Mouse (Mus musculus) embryonic facial prominence, embryonic 13.5 days (tissue): ENCODE results near the gene Kif27. TPM values are rescaled to one million over a fixed set of nuclear protein-coding genes. Genes with fewer than 3 reads are reported as not detected.

Source experiments
- ATAC-seq: fragments of 200-750 bp; cut with Nextera tagmentation; 2 replicates; pipeline ENCODE4 v1.8.0; 2017; ENCODE audit warnings: low read depth; ENCODE audit not compliant: insufficient number of reproducible peaks, insufficient read depth, low FRiP score, low TSS enrichment
- H3K27ac ChIP-seq: fragments of 300-500 bp; sonication (generic); 2 replicates; pipeline ENCODE4 v1.5.1; 2015; ENCODE audit warnings: moderate library complexity, mild to moderate bottlenecking, inconsistent platforms
- H3K27me3 ChIP-seq: fragments of 300-500 bp; sonication (generic); 2 replicates; pipeline ENCODE4 v1.6.1; 2015; ENCODE audit warnings: mild to moderate bottlenecking, inconsistent platforms
- H3K36me3 ChIP-seq: fragments of 300-500 bp; sonication (generic); 2 replicates; pipeline ENCODE4 v1.6.1; 2015; ENCODE audit warnings: mild to moderate bottlenecking, inconsistent platforms
- H3K4me1 ChIP-seq: fragments of 300-500 bp; sonication (generic); 2 replicates; pipeline ENCODE4 v1.6.1; 2015; ENCODE audit warnings: inconsistent platforms
- H3K4me2 ChIP-seq: fragments of 300-500 bp; sonication (generic); 2 replicates; pipeline ENCODE4 v1.6.1; 2015; ENCODE audit warnings: moderate library complexity, mild to moderate bottlenecking, inconsistent platforms
- H3K4me3 ChIP-seq: fragments of 300-500 bp; sonication (generic); 2 replicates; pipeline ENCODE4 v1.5.1; 2015; ENCODE audit warnings: mild to moderate bottlenecking, inconsistent platforms
- H3K9ac ChIP-seq: fragments of 300-500 bp; sonication (generic); 2 replicates; pipeline ENCODE4 v1.6.1; 2015; ENCODE audit warnings: mild to moderate bottlenecking, inconsistent platforms
- H3K9me3 ChIP-seq: fragments of 300-500 bp; sonication (generic); 2 replicates; pipeline ENCODE4 v1.6.1; 2016; ENCODE audit warnings: inconsistent platforms
- WGBS: fragments of 180-500 bp; shearing (Covaris S2); methylation state at CpG from one replicate; pipeline ENCODE4 v1.1.7; 2015; ENCODE audit warnings: mixed read lengths; 5-methylcytosine and 5-hydroxymethylcytosine counted together
- polyA plus RNA-seq: library from polyadenylated mRNA; unstranded; fragments of >200 nt; fragmentation: Nextera tagmentation; extraction: Ambion mirVana; gene quantifications from 2 replicates; pipeline ENCODE4 v1.2.1, GENCODE M21; 2015

Kif27 gene
- polyA plus RNA-seq, 1 experiment from 2014 or later = 0.98 TPM

GRCm38 (mm10) chr13:58359304-58359653 is 357 bp upstream of the Kif27 start:
- peak; percentile 63 for ATAC-seq
- Histone ChIP-seq H3K27me3 (no peaks in the 10 kb centered on the region), H3K4me2 (peak overlapping the region; percentile 97), H3K4me3 (peak overlapping the region; percentile 74), H3K9me3 (no peaks in the 10 kb centered on the region), H3K9ac (peak overlapping the region; percentile 77), H3K36me3 (no peaks in the 10 kb centered on the region), H3K4me1 (no peaks in the 10 kb centered on the region), H3K27ac (peak overlapping the region; percentile 64)
- 3% methylated on average over 7 of the region's 7 CpGs for WGBS

- H3K9me3 ChIP-seq = no peaks in the 10 kb centered on the region
- H3K4me2 ChIP-seq = no peak overlapping the region
- no peak overlapping the region for H3K27ac ChIP-seq
- ATAC-seq = no peak
- H3K36me3 ChIP-seq = no peaks in the 10 kb centered on the region
- H3K4me3 ChIP-seq = no peak overlapping the region
- H3K4me1 ChIP-seq = no peaks in the 10 kb centered on the region
- no peaks in the 10 kb centered on the region for H3K27me3 ChIP-seq
- no peak overlapping the region for H3K9ac ChIP-seq
Measured at GRCm38 (mm10) chr13:58352996-58353395, 5.9 kb downstream of the Kif27 start.

GRCm38 (mm10) chr13:58350606-58351005 is 8.3 kb downstream of the Kif27 start:
- no peaks in the 10 kb centered on the region for H3K9me3 ChIP-seq
- H3K4me2 ChIP-seq = no peak overlapping the region
- WGBS = 47% methylated on average over 4 of the region's 4 CpGs
- ATAC-seq = no peak
- no peaks in the 10 kb centered on the region for H3K4me1 ChIP-seq
- H3K36me3 ChIP-seq = no peaks in the 10 kb centered on the region
- H3K4me3 ChIP-seq = no peak overlapping the region
- no peak overlapping the region for H3K9ac ChIP-seq
- H3K27ac ChIP-seq = no peak overlapping the region
- H3K27me3 ChIP-seq = no peaks in the 10 kb centered on the region

- H3K4me1 ChIP-seq = no peaks in the 10 kb centered on the region
- H3K27ac ChIP-seq = no peak overlapping the region
- no peak overlapping the region for H3K4me3 ChIP-seq
- no peak for ATAC-seq
- no peaks in the 10 kb centered on the region for H3K9me3 ChIP-seq
- no peaks in the 10 kb centered on the region for H3K36me3 ChIP-seq
- no peaks in the 10 kb centered on the region for H3K27me3 ChIP-seq
- H3K9ac ChIP-seq = no peak overlapping the region
- no peak overlapping the region for H3K4me2 ChIP-seq
- WGBS = 75% methylated on average over 9 of the region's 9 CpGs
Measured at GRCm38 (mm10) chr13:58344505-58344904, 14.4 kb downstream of the Kif27 start.

- ATAC-seq = no peak
- no peaks in the 10 kb centered on the region for H3K9me3 ChIP-seq
- no peaks in the 10 kb centered on the region for H3K4me1 ChIP-seq
- H3K9ac ChIP-seq = no peak overlapping the region
- WGBS = 80% methylated on average over 12 of the region's 12 CpGs
- H3K4me2 ChIP-seq = no peak overlapping the region
- H3K36me3 ChIP-seq = no peaks in the 10 kb centered on the region
- H3K27ac ChIP-seq = no peak overlapping the region
- H3K4me3 ChIP-seq = no peak overlapping the region
- no peaks in the 10 kb centered on the region for H3K27me3 ChIP-seq
Measured at GRCm38 (mm10) chr13:58337456-58337855, 21.5 kb downstream of the Kif27 start.

- H3K4me3 ChIP-seq = no peak overlapping the region
- H3K4me2 ChIP-seq = no peak overlapping the region
- 91% methylated on average over 5 of the region's 5 CpGs for WGBS
- H3K36me3 ChIP-seq = no peaks in the 10 kb centered on the region
- H3K4me1 ChIP-seq = no peaks in the 10 kb centered on the region
- no peak for ATAC-seq
- H3K27ac ChIP-seq = no peak overlapping the region
- H3K27me3 ChIP-seq = no peaks in the 10 kb centered on the region
- H3K9me3 ChIP-seq = no peaks in the 10 kb centered on the region
- no peak overlapping the region for H3K9ac ChIP-seq
Measured at GRCm38 (mm10) chr13:58334116-58334515, 24.8 kb downstream of the Kif27 start.

GRCm38 (mm10) chr13:58317768-58318167 is 41.2 kb downstream of the Kif27 start:
- no peak overlapping the region for H3K9ac ChIP-seq
- 49% methylated on average over 2 of the region's 2 CpGs for WGBS
- H3K9me3 ChIP-seq = no peaks in the 10 kb centered on the region
- no peak for ATAC-seq
- no peaks in the 10 kb centered on the region for H3K27me3 ChIP-seq
- H3K4me2 ChIP-seq = no peak overlapping the region
- H3K4me3 ChIP-seq = no peak overlapping the region
- H3K36me3 ChIP-seq = no peaks in the 10 kb centered on the region
- no peaks in the 10 kb centered on the region for H3K4me1 ChIP-seq
- H3K27ac ChIP-seq = no peak overlapping the region

GRCm38 (mm10) chr13:58314991-58315390 is 43.9 kb downstream of the Kif27 start:
- Histone ChIP-seq H3K4me3 (no peak overlapping the region), H3K36me3 (no peaks in the 10 kb centered on the region), H3K27ac (no peak overlapping the region), H3K27me3 (no peaks in the 10 kb centered on the region), H3K9me3 (no peaks in the 10 kb centered on the region), H3K4me2 (no peak overlapping the region), H3K9ac (no peak overlapping the region), H3K4me1 (no peaks in the 10 kb centered on the region)
- WGBS = 58% methylated on average over 6 of the region's 6 CpGs
- ATAC-seq = no peak

GRCm38 (mm10) chr13:58313758-58314157 is 45.2 kb downstream of the Kif27 start:
- 67% methylated on average over 3 of the region's 3 CpGs for WGBS
- H3K9me3 ChIP-seq = no peaks in the 10 kb centered on the region

GRCm38 (mm10) chr13:58311351-58311750 is 47.6 kb downstream of the Kif27 start:
- no peak overlapping the region for H3K4me2 ChIP-seq
- no peak overlapping the region for H3K4me3 ChIP-seq
- no peak overlapping the region for H3K27ac ChIP-seq
- no peaks in the 10 kb centered on the region for H3K9me3 ChIP-seq
- H3K9ac ChIP-seq = no peak overlapping the region
- no peaks in the 10 kb centered on the region for H3K36me3 ChIP-seq
- ATAC-seq = no peak
- no peaks in the 10 kb centered on the region for H3K27me3 ChIP-seq
- H3K4me1 ChIP-seq = no peaks in the 10 kb centered on the region
- 39% methylated on average over 3 of the region's 3 CpGs for WGBS

More at GRCm38 (mm10) chr13:58313758-58314157, 45.2 kb downstream of the Kif27 start:
- no peak overlapping the region for H3K4me3 ChIP-seq
- ATAC-seq = no peak
- H3K4me1 ChIP-seq = no peaks in the 10 kb centered on the region
- H3K36me3 ChIP-seq = no peaks in the 10 kb centered on the region
- H3K9ac ChIP-seq = no peak overlapping the region
- no peaks in the 10 kb centered on the region for H3K27me3 ChIP-seq
- no peak overlapping the region for H3K27ac ChIP-seq
- no peak overlapping the region for H3K4me2 ChIP-seq

GRCm38 (mm10) chr13:58309499-58309898 is 49.4 kb downstream of the Kif27 start:
- no peak overlapping the region for H3K4me3 ChIP-seq
- H3K9me3 ChIP-seq = no peaks in the 10 kb centered on the region
- ATAC-seq = no peak
- WGBS = 70% methylated on average over 8 of the region's 8 CpGs
- no peak overlapping the region for H3K27ac ChIP-seq
- no peaks in the 10 kb centered on the region for H3K36me3 ChIP-seq
- H3K9ac ChIP-seq = no peak overlapping the region
- H3K4me2 ChIP-seq = no peak overlapping the region
- no peaks in the 10 kb centered on the region; the same call in 1 of the 2 replicates for H3K4me1 ChIP-seq
- H3K27me3 ChIP-seq = no peaks in the 10 kb centered on the region

GRCm38 (mm10) chr13:58307453-58307852 is 51.5 kb downstream of the Kif27 start:
- Histone ChIP-seq H3K9me3 (no peaks in the 10 kb centered on the region), H3K4me2 (no peak overlapping the region), H3K27me3 (no peaks in the 10 kb centered on the region), H3K36me3 (no peaks in the 10 kb centered on the region), H3K9ac (no peak overlapping the region), H3K27ac (no peak overlapping the region), H3K4me3 (no peak overlapping the region), H3K4me1 (no peaks in the 10 kb centered on the region; the same call in 1 of the 2 replicates)
- ATAC-seq = no peak
- WGBS = 84% methylated on average over 5 of the region's 5 CpGs

- Histone ChIP-seq H3K36me3 (no peaks in the 10 kb centered on the region), H3K4me2 (no peak overlapping the region), H3K4me3 (no peak overlapping the region), H3K27me3 (no peaks in the 10 kb centered on the region), H3K4me1 (no peaks in the 10 kb centered on the region; the same call in 1 of the 2 replicates), H3K9me3 (no peaks in the 10 kb centered on the region), H3K27ac (no peak overlapping the region), H3K9ac (no peak overlapping the region)
- ATAC-seq = no peak
- 89% methylated on average over 2 of the region's 2 CpGs for WGBS
Measured at GRCm38 (mm10) chr13:58305230-58305629, 53.7 kb downstream of the Kif27 start.
